Mouse (Mus musculus) gonadal fat pad, adult 2 months (tissue): ENCODE data around the gene Omd. TPM values are rescaled to one million over a fixed set of nuclear protein-coding genes. Genes with fewer than 3 reads are reported as not detected.

ENCODE experiments used
- DNase-seq: peaks from one replicate; pipeline ENCODE4 v3.0.0-alpha.2; 2012; ENCODE audit warnings: low read depth
- polyA plus RNA-seq: library from polyadenylated mRNA; depleted of rRNA; stranded (reverse); fragments of >200 nt; gene quantifications from 2 replicates; pipeline ENCODE4 v1.2.3, GENCODE M21; 2012; rRNA removed

Gene Omd
- polyA plus RNA-seq, 1 experiment = 1.2 TPM

- DNase-seq = no peak
Measured at GRCm38 (mm10) chr13:49608589-49609322, 26.5 kb downstream of the Omd start.

DNA sequence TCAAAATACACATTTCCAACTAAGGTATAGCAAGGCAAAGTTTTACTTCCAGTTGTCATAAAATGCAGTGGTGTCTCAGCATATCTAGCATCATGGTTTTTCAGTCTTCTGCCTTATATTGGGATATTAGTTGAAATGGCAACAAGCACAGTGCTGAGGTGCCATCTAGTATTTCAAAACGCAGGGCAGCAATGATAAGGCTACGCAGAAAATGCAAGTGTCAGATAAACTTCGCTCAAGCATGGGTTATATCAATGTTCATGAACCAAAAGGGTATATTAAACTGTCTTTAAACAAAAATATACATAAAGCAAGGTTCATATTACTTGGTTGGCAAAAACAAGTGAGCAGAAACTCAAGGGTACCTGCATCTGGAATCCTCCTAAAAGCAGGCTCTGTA, 34.8 kb downstream of the Omd start:
- DNase-seq = no peak

DNA sequence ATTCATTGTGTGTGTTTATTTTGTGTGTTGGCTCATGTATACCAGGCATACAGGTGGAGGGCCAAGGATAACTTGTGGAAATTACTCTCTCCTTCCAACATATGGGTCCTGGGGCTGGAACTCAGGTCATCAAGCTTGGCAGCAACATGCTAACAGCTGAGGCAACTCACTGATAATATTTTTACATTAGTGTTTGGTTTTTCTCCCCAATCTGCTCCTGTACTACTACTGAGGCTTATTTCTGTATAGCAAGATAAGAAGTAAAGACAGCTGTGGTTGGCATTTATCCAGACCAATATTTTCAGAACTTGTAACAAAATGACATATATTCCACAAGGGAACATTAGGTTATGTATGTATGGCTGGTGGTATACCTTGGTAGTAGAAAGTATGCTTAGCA, 36.1 kb downstream of the Omd start:
- no peak for DNase-seq

DNA sequence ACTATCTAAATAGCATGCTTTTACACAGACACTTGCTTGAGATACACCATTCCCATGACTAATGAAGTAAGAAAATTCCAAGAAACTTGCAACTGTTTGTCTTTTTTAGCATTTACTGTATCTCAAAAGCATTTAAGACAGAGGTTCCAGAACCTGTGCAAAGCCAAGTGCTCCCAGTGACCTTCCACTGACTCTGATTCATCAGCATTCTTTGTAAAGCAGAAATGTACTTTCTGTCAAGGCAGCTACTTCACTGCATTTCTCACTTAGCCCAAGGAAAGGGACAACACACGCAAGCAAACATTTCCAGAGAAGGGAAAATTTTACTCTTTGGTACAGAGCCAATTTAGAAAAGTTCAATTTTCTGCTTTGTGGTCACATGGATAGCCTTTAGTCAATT, 41.0 kb downstream of the Omd start:
- DNase-seq = no peak

GRCm38 (mm10) chr13:49628167-49628566, 45.9 kb downstream of the Omd start:
- DNase-seq = no peak

- no peak for DNase-seq
Measured at GRCm38 (mm10) chr13:49629076-49629475, 46.8 kb downstream of the Omd start.

DNA sequence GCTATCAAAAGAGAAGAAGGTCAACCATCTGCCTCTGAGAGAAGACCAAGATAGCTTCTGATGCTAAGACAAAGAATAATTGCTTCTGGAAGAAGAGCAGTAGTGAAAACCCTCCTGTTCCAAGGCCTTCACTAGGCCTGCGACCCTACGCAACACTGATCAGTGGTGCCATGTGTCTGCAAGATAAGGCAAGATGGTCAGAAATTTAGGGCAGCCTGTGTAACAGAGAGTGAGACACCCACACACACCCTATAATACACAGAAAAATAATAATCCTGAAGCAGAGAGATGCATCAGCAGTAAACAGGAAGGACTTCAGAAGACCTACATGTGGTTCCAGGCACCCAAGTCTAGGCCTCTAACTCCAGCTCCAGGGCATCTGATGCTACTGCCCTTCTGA, 57.7 kb downstream of the Omd start:
- no peak for DNase-seq

Other genes starting within 250 kb of the Omd start
- 26.2 and 31.4 TPM in 2 replicates for gene Bicd2, start 240.9 kb upstream of the Omd start, polyA plus RNA-seq
- 11.0 and 13.2 TPM in 2 replicates for gene Ippk, start 161.2 kb upstream of the Omd start, polyA plus RNA-seq
- not detected in 2 replicates for gene Tes3-ps, start 89.1 kb upstream of the Omd start, polyA plus RNA-seq
- 3.9 and 4.3 TPM in 2 replicates for gene Ecm2, start 77.7 kb upstream of the Omd start, polyA plus RNA-seq
- 4.6 and 5.0 TPM in 2 replicates for gene Aspn, start 38.0 kb upstream of the Omd start, polyA plus RNA-seq
- 25.7 and 30.5 TPM in 2 replicates for gene Ogn, start 25.6 kb downstream of the Omd start, polyA plus RNA-seq
- 0.24 and 0.34 TPM in 2 replicates for gene Cenpp, start 70.3 kb downstream of the Omd start, polyA plus RNA-seq
- gene Nol8, start 70.6 kb downstream of the Omd start, polyA plus RNA-seq = 2.1 and 2.5 TPM in 2 replicates
- 19.0 and 22.2 TPM in 2 replicates for gene Iars, start 99.6 kb downstream of the Omd start, polyA plus RNA-seq
- 0.03 and 0.04 TPM in 2 replicates for gene Gm30302, start 216.5 kb downstream of the Omd start, polyA plus RNA-seq